Mouse (Mus musculus) hindbrain, embryonic 10.5 days (tissue): Measurements from ENCODE around the gene Rbms3. TPM values are rescaled to one million over a fixed set of nuclear protein-coding genes. Genes with fewer than 3 reads are reported as not detected.

Experiments
- DNase-seq: peaks from one replicate; pipeline ENCODE4 v3.0.0-alpha.2; 2017; ENCODE audit warnings: low spot score
- H3K27ac ChIP-seq: fragments of 300-500 bp; sonication (generic); 2 replicates; pipeline ENCODE4 v1.5.1; 2016; ENCODE audit warnings: mild to moderate bottlenecking, moderate library complexity
- H3K27me3 ChIP-seq: fragments of 300-500 bp; sonication (generic); 2 replicates; pipeline ENCODE4 v1.6.1; 2016; ENCODE audit warnings: mild to moderate bottlenecking; ENCODE audit not compliant: poor library complexity, insufficient read depth, severe bottlenecking
- H3K36me3 ChIP-seq: fragments of 300-500 bp; sonication (generic); 2 replicates; pipeline ENCODE4 v1.6.1; 2016; ENCODE audit warnings: mild to moderate bottlenecking, moderate library complexity
- H3K4me1 ChIP-seq: fragments of 300-500 bp; sonication (generic); replicated peaks from 2 replicates; pipeline ENCODE4 v1.6.1; 2016; ENCODE audit warnings: mild to moderate bottlenecking
- H3K4me3 ChIP-seq: fragments of 300-500 bp; sonication (generic); 2 replicates; pipeline ENCODE4 v1.5.1; 2016; ENCODE audit warnings: mild to moderate bottlenecking, moderate library complexity
- H3K9me3 ChIP-seq: fragments of 300-500 bp; sonication (generic); 2 replicates; pipeline ENCODE4 v1.6.1; 2016; ENCODE audit warnings: mild to moderate bottlenecking, moderate library complexity
- WGBS: fragments of 180-500 bp; shearing (Covaris S2); methylation state at CpG from one replicate; pipeline ENCODE4 v1.1.7; 2016; 5-methylcytosine and 5-hydroxymethylcytosine counted together
- polyA plus RNA-seq: library from polyadenylated mRNA; unstranded; fragments of >200 nt; fragmentation: Nextera tagmentation; extraction: Ambion mirVana; gene quantifications from 2 replicates; pipeline ENCODE4 v1.2.1, GENCODE M21; 2016

The Rbms3 gene
- polyA plus RNA-seq, 1 experiment from 2014 or later = 22.1 TPM

DNA sequence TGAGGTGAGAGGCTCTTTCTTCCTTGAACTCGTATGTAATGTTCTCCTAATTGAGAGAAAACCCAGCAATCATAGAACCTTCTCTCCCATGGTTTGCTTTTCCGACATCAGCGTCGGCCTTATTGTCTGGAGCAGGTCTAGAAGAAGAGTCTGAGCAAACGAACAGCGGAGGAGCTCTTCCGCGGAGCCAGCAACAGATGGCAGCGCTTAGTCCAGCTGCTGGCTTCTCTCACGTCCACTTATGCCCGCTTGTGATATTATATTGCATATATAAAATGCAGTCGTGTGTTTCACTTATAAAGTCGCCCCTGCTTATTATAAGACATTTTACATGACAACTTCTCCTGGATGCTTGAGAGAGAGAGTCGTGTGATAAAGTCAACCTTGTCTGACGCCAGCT lies 685.8 kb downstream of the Rbms3 start:
- Histone ChIP-seq H3K36me3 (no peaks in the 10 kb centered on the region), H3K27me3 (no peaks in the 10 kb centered on the region), H3K9me3 (no peaks in the 10 kb centered on the region), H3K4me1 (peaks cover 7% of the 10 kb centered on the region), H3K27ac (no peak overlapping the region), H3K4me3 (no peak overlapping the region)
- WGBS = 90% methylated on average over 15 of the region's 15 CpGs
- no peak for DNase-seq

- no peak for DNase-seq
- H3K4me1 ChIP-seq = no peaks in the 10 kb centered on the region; the same call in 1 of the 2 replicates
- WGBS = 91% methylated on average over 4 of the region's 4 CpGs
These were observed 688.6 kb downstream of the Rbms3 start for GRCm38 (mm10) chr9:116941116-116941515.

GRCm38 (mm10) chr9:116940693-116941092 lies 689.0 kb downstream of the Rbms3 start:
- Histone ChIP-seq H3K27ac (no peak overlapping the region), H3K27me3 (no peaks in the 10 kb centered on the region), H3K9me3 (no peaks in the 10 kb centered on the region), H3K36me3 (no peaks in the 10 kb centered on the region), H3K4me1 (no peaks in the 10 kb centered on the region; the same call in 1 of the 2 replicates), H3K4me3 (no peak overlapping the region)
- no peak for DNase-seq
- WGBS = 93% methylated on average over 8 of the region's 8 CpGs

More at GRCm38 (mm10) chr9:116941116-116941515, 688.6 kb downstream of the Rbms3 start:
- Histone ChIP-seq H3K27ac (no peak overlapping the region), H3K9me3 (no peaks in the 10 kb centered on the region), H3K27me3 (no peaks in the 10 kb centered on the region), H3K36me3 (no peaks in the 10 kb centered on the region), H3K4me3 (no peak overlapping the region)

GRCm38 (mm10) chr9:116928338-116928737 lies 701.4 kb downstream of the Rbms3 start:
- Histone ChIP-seq H3K27me3 (peaks cover 47% of the 10 kb centered on the region), H3K4me1 (no peaks in the 10 kb centered on the region), H3K27ac (no peak overlapping the region), H3K9me3 (0 out of 2 replicates have a peak, but pooled peaks cover 2% of the 10 kb centered on the region), H3K4me3 (no peak overlapping the region), H3K36me3 (no peaks in the 10 kb centered on the region)
- WGBS = 70% methylated on average over 10 of the region's 10 CpGs
- no peak for DNase-seq

- WGBS = 83% methylated on average over 8 of the region's 8 CpGs
These were observed 706.6 kb downstream of the Rbms3 start for GRCm38 (mm10) chr9:116923151-116923550.

DNA sequence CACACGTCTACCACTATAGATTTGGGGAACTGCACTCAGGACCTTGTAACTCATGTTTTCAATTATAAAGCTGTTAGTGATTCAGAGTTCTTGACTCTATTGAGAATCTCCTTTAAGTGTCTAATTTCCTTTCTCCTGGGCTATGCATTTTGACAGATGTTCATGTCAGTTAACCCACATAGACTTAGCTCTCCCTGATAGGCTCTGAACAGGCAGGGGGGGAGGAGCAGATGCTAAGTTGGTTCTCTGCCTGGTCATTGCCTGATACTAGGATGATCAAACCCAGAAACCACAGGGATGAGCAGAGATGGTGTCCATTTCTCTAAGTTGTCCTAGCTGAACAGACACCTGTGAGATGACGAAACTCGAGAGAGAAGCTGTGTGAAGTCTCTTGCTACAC lies 707.2 kb downstream of the Rbms3 start:
- Histone ChIP-seq H3K27ac (no peak overlapping the region), H3K4me3 (no peak overlapping the region), H3K4me1 (peaks cover 13% of the 10 kb centered on the region), H3K27me3 (peaks cover 91% of the 10 kb centered on the region), H3K36me3 (no peaks in the 10 kb centered on the region), H3K9me3 (0 out of 2 replicates have a peak, but pooled peaks cover 2% of the 10 kb centered on the region)
- WGBS = 79% methylated on average over 3 of the region's 3 CpGs
- no peak for DNase-seq

More at GRCm38 (mm10) chr9:116923151-116923550, 706.6 kb downstream of the Rbms3 start:
- Histone ChIP-seq H3K27me3 (peaks cover 87% of the 10 kb centered on the region), H3K27ac (no peak overlapping the region), H3K4me1 (peaks cover 13% of the 10 kb centered on the region), H3K4me3 (no peak overlapping the region), H3K9me3 (0 out of 2 replicates have a peak, but pooled peaks cover 2% of the 10 kb centered on the region), H3K36me3 (no peaks in the 10 kb centered on the region)
- no peak for DNase-seq

GRCm38 (mm10) chr9:116919441-116920019 lies 710.2 kb downstream of the Rbms3 start:
- peaks cover 13% of the 10 kb centered on the region for H3K4me1 ChIP-seq
- no peaks in the 10 kb centered on the region for H3K36me3 ChIP-seq
- H3K4me3 ChIP-seq = no peak overlapping the region
- 20% methylated on average over 12 of the region's 12 CpGs for WGBS
- DNase-seq = peak; percentile 68
- no peaks in the 10 kb centered on the region for H3K9me3 ChIP-seq
- peak overlapping the region; percentile 53 for H3K27ac ChIP-seq
- H3K27me3 ChIP-seq = peaks cover 91% of the 10 kb centered on the region

DNA sequence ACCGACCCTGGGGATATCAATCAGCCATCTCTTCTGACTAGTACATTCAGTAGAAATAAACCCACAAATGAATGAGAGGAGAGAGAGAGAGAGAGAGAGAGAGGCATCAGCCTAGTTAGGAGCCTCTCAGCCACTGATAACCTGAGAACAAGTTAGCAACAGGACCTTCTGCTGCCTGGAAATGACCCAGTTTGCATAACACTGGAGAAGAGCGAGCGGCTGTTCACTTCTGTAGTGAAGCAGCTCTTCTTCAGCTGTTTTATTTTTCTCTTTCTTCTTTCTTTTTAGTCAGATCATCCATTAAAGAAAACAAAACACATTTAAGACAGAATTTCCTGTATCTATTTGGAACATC lies 717.2 kb downstream of the Rbms3 start:
- WGBS = 23% methylated on average over 3 of the region's 3 CpGs
- H3K27me3 ChIP-seq = peaks cover 54% of the 10 kb centered on the region
- peaks cover 9% of the 10 kb centered on the region for H3K4me1 ChIP-seq
- H3K36me3 ChIP-seq = no peaks in the 10 kb centered on the region
- no peaks in the 10 kb centered on the region for H3K9me3 ChIP-seq
- DNase-seq = no peak
- H3K4me3 ChIP-seq = no peak overlapping the region
- H3K27ac ChIP-seq = no peak overlapping the region

GRCm38 (mm10) chr9:116911781-116912492 lies 717.8 kb downstream of the Rbms3 start:
- peaks cover 49% of the 10 kb centered on the region for H3K27me3 ChIP-seq
- no peak overlapping the region for H3K4me3 ChIP-seq
- 23% methylated on average over 2 of the region's 2 CpGs for WGBS
- H3K27ac ChIP-seq = no peak overlapping the region
- no peaks in the 10 kb centered on the region for H3K9me3 ChIP-seq
- H3K36me3 ChIP-seq = no peaks in the 10 kb centered on the region
- peaks cover 9% of the 10 kb centered on the region for H3K4me1 ChIP-seq
- DNase-seq = no peak

DNA sequence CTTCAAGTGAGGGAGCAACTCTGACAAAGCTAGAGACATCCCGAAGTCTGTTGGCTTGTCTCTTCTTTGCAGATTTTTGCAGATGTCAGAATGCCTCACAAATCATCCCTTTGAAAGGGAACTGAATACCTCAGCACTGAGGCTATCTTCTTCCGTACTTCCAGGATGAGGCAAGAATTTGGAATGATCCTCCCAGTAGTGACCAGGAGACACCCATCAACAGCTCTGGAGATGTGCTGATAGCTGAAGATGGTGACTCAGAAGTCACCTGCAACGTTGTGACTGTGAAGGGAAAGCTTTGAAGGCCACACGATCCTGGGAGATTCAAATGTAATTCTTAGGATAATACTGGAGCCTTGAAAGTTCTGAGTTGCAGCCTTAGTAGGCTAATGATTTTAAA lies 720.2 kb downstream of the Rbms3 start:
- Histone ChIP-seq H3K27ac (no peak overlapping the region), H3K4me3 (no peak overlapping the region), H3K9me3 (no peaks in the 10 kb centered on the region), H3K27me3 (peaks cover 25% of the 10 kb centered on the region), H3K36me3 (no peaks in the 10 kb centered on the region), H3K4me1 (peaks cover 9% of the 10 kb centered on the region)
- 80% methylated on average over 4 of the region's 4 CpGs for WGBS
- DNase-seq = no peak

DNA sequence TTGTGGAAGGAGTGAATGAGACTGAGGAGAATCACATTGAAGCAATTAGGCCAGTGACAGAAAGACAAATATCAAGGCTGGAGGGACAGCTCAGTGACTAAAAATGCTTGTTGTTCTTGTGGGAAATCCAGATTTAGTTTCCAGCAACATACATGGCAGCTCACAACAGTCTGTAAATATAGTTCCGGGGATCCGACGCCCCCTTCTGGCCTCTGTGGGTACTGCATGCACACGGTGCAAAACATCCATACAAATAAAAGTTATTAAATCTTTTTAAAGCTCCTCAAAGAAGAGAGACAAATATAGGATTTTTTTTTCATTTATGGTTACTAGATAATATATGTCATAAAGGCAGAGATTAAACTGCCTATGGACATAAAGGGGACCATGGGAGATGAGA lies 722.8 kb downstream of the Rbms3 start:
- no peak overlapping the region for H3K27ac ChIP-seq
- no peak for DNase-seq
- H3K4me3 ChIP-seq = no peak overlapping the region
- H3K27me3 ChIP-seq = no peaks in the 10 kb centered on the region
- peaks cover 8% of the 10 kb centered on the region; the same call in 1 of the 2 replicates for H3K4me1 ChIP-seq
- H3K36me3 ChIP-seq = no peaks in the 10 kb centered on the region
- no peaks in the 10 kb centered on the region for H3K9me3 ChIP-seq
- WGBS = 66% methylated on average over 4 of the region's 4 CpGs

GRCm38 (mm10) chr9:116905646-116906045 lies 724.1 kb downstream of the Rbms3 start:
- peaks cover 8% of the 10 kb centered on the region; the same call in 1 of the 2 replicates for H3K4me1 ChIP-seq
- 85% methylated on average over 2 of the region's 2 CpGs for WGBS

DNA sequence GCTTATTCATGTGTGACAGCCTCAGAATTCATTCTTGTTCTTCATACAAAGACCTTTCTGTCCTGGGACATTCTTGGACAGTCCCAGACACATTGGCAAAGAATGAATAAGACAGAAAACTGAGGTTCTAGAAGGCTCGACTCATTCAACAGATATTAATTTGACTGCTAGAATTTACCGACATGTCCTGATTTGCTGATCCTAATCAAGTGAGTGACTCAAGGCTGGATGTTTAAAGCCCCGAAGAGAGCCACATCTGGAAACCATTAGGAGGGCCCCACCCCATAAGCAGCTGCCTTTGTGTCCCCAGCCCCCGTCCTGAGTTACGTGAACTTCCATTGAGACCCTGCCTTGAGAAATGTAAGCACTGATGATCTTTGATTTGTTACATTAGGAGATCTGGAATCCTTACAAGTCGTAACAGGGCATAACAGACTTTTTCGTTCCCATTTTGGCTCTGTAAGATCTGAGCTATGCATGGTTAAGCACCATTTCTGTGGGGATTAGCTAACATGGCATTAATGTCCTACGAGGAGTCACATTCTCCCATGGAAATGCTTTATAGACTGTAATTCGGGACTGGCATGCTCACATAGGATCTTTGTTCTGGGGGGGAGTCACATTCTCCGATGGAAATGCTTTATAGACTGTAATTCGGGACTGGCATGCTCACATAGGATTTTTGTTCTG lies 726.3 kb downstream of the Rbms3 start:
- Histone ChIP-seq H3K4me3 (no peak overlapping the region), H3K36me3 (no peaks in the 10 kb centered on the region), H3K27me3 (no peaks in the 10 kb centered on the region), H3K27ac (no peak overlapping the region), H3K9me3 (no peaks in the 10 kb centered on the region), H3K4me1 (peaks cover 8% of the 10 kb centered on the region; the same call in 1 of the 2 replicates)
- WGBS = 69% methylated on average over 11 of the region's 11 CpGs
- peak; percentile 32 for DNase-seq

More at GRCm38 (mm10) chr9:116905646-116906045, 724.1 kb downstream of the Rbms3 start:
- DNase-seq = no peak
- Histone ChIP-seq H3K4me3 (no peak overlapping the region), H3K27me3 (no peaks in the 10 kb centered on the region), H3K36me3 (no peaks in the 10 kb centered on the region), H3K9me3 (no peaks in the 10 kb centered on the region), H3K27ac (no peak overlapping the region)
